Mouse (Mus musculus): ENCODE measurements around the gene Frem1.

DNA sequence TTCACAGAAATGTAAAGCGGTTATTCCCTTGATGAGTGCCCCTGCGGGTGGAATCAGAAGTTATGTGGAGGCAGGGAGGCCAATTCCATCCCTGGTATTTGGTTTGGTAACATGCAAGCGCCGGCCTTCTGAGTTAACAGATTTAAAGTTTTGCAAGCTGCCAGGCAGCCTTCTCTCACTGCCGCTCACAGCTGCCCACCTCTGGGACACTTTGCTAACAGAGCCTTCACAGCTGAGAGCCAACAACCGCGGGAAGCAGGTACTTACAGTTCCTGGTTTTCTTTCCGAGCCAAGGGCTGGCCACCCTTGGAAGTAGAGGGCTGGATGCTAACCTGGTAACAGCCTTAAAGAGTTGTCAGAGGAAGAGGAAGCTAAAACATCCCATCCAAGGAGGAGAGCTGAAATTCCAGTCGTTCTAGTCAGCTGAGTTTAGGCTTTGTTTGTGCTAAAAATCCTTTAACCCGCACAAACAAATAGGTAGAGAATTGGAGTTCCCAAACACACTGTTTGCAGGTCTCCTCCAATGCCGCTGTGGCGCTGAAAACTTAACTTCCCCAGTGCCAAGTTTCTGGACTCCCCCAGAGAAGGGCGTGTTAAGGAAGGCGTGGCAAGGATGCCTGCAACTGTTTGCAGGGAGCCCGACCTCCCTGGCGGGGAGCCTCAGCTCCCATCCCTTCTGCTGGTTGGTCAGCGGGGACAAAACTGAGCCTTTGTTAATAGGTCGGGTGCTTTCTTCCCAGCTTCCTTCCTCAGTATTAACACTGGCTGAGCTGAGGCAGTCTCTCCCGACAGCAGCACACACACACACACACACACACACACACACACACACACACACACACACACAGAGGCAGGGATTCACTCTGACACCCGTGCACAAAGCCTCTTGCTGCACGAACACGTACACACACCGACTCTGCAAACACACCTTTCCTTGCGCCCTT lies at the start of gene Frem1:
- no peak for TF ChIP-seq GATA1 (IDR thresholded peaks at IDR 0.05; ENCODE audit: borderline replicate concordance, low read length)
- no peak for TF ChIP-seq CTCF (IDR thresholded peaks at IDR 0.05; ENCODE audit: low read depth, low read length)
- TF ChIP-seq TAL1 (conservative IDR thresholded peaks at IDR 0.05; ENCODE audit: low read depth, low read length): no peak
